Mouse (Mus musculus) thymus, postnatal 14 days (tissue): Measurements from ENCODE around the gene Cwh43.
"Not testable (repeated sequence)": the region's sequence is repeated elsewhere in the genome, so short reads cannot be mapped to it uniquely, and the experiment has no call there.

Experiments
- DNase-seq: peaks from one replicate; pipeline ENCODE4 v3.0.0; 2021

Gene Cwh43

DNA sequence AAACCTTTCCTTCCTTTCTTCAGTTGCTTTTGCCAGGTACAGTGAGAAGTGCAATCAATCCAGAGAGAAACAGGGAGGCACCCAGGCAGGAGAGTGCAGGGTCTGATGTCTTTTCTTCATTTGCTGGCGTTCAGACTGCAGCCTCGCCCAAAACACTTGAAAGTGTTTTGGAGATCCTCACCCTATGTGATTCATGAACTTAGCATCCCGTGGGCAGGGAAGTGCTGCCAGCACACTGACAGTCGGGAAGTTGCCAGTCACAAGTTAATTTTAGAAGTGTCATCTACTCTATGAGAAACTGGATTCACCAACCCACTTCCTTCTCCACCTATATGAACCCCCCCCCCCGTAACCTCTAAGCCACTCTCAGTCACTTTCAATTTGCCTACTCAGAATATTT is 4.5 kb upstream of the Cwh43 start:
- no peak for DNase-seq

DNA sequence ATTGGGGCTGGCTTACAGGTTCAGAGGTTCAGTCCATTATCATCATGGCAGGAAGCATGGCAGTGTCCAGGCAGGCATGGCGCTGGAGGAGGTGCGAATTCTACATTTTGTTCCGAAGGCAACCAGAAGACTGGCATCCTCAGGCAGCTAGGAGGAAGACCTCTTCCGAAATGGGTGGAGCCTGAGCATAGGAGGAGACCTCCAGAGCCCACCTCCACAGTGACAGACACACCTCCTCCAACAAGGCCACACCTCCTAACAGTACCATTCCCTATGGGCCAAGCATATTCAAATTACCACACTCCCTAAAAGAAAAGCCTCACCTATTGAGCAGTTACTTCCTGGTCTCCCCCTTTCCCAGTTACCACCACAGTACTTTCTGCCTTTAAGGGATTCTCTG is 3.0 kb upstream of the Cwh43 start:
- no peak for DNase-seq

DNA sequence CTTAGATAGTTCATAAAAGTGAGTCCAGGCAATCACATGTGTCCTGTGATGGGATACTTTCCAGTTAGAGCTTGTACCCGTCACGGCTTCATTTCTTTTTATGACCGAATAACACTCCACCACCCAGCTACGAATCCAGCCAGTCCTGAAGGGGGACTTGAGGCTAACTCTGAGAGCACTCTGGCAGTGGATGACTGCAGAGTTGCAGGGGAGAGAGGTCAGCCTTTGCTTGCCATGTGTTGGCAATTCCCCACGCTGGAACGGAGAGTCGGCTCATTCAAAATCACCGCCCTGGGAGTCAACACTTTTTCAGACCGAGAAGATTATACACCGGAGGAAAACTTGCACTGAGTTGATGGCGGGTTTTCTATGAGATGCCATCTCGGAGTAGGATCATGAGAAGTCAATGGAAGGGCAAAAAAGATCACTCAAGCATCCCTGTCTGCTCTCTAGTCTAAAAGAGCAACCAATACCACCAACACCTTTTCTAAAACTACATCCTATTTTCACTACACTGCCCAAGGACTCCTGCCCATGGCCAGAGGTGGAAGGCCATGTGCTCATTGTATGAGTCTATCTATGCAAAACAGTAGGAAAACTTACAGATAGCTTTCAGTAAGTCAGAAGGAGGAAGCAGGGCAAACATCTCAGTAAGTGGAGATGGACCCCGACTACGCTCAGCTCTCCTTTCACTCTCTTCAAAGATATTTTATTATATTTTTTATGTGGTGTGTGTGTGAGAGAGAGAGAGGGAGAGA is 2.4 kb upstream of the Cwh43 start:
- DNase-seq = no peak

DNA sequence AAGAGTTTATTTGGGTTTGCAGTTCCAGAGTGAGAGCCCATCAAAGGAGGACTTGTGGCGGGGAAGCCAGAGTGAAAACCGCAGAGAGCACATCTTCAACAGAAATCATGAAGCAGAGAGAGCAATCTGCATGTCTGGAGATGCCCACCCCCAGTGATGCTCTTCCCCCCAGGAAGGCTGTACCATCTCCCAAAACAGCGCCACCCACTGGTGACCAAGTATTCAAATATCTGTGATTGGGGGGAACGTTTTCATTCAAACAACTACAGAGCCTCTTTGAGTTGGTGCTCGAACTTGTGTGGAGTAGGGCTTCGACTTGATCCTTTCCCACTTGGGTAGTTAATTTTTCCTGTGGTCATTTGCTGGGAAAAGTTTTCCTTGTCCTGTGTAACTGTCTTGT is 1.1 kb upstream of the Cwh43 start:
- peak; percentile 21 for DNase-seq

DNA sequence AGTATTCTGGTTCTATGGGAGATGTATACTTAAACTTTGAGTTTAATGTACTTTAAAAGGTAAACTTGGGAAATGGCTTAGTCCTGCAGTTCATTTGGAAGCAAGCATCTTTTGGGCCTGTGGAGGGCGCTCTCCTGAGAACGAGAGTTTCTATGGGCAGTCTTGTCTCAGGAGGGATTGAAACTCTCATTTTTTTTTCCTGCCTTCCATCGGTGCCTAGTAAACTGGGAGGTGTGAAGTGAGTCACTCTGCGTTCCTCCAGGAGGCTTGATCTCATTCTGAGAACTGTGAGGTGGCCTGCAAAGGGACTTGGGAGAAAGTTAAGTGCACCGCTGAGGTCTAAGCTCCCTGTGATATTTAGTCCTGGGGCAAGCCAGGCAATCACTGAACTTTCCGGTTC is 986 bp downstream of the Cwh43 start:
- no peak for DNase-seq

DNA sequence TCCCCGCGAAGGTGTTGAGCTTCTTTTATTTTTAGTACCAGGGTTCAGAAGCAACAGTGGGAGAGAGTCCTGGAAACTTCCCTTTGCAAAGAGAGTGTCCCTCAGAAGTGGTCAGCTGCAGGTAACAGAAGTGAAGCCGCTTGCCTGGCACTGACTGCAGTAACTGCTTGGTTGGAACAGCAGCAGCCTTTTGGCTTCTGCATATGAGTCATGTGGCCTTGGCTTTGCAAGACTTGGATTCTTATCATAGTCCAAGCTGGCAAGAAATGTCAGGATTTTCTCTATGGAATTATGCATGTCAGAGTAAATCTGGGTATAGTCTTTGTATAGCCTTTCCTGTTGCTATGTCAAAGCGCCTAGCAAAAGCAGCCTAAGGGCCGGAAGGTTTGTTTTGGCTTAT is 4.1 kb downstream of the Cwh43 start:
- DNase-seq = no peak

DNA sequence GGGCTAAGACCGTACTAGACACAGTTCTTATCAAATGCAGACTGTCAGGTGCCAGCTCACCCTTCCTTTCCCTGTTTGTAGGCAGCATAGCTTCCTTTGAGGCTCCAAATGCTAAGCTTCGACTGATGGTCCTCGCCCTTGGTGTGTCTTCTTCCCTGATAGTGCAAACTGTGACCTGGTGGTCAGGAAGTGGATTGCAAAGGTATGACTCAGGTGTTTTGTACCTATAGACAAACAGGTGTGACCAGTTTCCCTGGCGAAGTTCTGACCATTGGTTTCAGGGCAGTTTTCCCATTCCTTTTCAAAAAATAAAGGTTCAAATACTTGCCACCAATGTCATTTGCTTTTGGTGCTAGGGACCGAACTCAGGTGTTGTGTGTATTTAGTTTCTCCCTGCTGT is 5.9 kb downstream of the Cwh43 start:
- DNase-seq = no peak

DNA sequence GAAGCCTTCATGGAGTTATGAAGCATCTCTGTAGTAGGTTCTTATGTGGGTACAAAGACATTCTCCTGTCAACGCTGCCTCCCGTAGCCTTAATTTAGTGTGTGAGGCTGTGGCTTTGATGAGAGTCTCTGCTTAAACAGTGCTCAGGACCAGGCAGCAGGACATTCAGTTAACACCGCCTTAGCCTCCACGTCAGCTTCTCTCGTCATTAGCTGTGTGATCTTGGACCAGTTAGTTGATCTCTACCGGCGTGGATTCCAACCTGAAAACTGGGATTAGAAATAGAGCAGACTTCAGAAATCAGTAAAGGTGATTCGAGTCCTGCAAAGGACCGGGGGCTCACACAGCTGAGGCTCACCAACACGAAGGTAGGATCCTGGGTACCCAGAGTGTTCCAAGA is 8.3 kb downstream of the Cwh43 start:
- DNase-seq = no peak

DNA sequence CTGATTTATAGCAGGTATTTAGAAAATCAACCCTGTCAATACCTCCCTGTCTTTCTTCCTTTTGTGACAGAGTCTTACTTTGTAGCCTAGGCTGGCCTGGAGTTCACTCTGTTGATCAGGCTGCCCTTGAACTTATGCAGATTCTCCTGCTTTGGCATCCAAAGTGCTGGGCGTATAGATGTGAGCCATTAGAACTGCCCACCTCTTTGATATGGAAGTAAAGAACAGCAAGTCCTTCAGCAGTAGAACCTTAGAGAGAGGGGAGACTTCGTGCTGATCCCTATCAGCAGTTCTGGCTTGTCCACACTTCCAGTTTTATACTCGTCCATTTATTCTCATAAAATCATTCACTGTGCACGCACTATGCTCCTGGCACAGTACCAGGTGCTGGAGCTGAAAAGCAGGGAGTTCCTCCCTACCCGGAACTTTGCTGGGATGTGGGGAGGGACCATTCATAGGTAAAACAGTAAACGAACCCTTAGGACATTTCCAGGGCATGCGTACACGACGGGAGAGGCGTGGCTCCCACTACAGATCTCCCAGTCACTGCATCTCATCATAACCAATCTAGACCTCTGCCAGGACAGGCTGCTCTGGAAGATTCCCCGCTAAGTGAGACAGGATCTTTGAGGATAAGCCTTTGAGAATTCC is 13.3 kb downstream of the Cwh43 start:
- no peak for DNase-seq

DNA sequence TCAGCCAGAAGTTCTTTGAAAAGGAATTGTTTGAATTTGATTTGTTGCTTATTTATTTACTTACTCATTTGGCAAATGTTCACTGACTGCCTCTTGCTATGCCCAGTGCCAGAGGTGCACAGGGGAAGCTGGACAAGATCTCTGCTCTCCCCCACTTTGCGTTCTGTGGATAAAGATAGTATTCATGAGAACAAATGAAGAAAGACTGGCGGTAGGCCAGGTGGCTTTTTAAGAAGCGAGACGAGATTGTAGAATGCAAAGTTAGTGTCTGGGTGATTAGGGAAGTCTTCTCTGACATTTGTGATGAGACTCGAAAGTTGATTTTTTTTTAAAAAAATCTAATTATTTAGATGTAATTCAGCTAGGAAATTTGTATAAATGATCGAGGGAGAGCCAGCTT is 20.9 kb downstream of the Cwh43 start:
- no peak for DNase-seq

DNA sequence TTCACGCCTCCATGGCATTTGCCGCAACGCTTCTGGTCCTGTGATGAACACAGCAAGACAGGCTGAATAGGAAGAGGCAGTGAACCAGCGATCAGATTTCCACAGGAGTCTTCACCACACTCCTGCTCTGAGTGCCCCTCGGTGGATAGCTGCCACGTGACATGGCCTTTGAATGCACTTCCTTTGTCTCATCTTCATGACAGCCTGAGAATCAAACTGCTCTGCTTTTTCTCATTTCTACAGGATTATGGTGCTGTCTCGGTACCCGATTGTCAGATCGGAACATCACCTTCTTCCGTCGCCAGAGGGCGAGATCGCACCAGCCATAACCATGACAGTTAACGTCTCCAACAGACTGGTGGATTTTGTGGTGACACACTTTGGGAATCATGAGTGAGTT is 25.7 kb downstream of the Cwh43 start:
- DNase-seq = peak; percentile 75

DNA sequence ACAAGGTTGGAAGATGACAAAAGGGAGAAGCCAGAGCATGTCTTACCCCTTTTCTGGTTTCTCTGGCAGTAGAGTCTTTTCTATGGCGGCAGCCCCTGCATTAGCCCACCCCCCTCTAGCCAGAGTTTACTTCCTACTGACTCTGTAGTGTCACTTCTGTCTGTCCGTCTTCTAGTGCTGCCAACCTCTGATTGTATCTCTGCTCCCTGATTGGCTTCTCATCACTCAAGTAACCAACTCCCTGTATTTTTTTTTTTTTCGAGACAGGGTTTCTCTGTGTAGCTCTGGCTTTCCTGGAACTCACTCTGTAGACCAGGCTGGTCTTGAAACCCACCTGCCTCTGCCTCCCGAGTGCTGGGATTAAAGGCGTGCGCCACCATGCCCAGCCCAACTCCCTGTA is 26.9 kb downstream of the Cwh43 start:
- no peak for DNase-seq

DNA sequence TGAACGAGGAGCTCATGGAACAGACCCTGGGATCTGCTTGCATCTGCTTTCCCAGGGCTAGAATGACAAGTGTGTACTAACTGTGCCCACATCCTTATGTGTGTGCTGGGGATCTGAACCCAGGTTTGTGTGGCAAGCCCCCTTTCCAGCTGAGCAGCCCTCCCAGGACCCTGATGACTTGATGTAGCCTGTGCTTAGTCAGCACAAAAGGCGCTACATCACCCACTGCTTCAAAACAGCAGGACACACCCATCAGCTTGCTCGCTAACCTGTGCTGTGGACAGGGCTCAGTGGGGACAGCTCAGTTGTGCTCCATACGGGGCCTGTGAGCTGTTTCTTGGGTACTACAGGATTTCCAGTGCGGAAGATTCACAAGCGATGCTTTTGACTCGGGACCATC is 28.9 kb downstream of the Cwh43 start:
- DNase-seq = no peak

DNA sequence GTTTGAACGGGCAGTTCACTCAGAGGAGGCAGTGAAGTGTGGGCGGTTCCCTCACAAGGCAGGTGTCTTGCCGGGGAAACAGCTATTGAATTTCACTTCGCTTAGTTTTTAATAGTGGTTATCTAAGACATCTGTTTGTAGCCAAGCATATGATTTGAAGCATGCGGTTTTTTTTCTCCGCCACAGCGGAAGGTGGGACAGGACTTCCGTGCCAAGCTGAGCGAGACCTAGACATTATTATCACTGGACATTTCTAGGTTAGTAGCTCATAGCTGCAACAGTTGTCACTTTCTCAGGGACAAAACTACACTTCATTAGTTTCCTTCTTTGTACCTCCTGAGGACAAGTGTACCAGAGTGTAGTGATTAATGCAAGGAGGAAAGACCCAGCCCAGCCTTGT is 36.3 kb downstream of the Cwh43 start:
- DNase-seq = no peak

DNA sequence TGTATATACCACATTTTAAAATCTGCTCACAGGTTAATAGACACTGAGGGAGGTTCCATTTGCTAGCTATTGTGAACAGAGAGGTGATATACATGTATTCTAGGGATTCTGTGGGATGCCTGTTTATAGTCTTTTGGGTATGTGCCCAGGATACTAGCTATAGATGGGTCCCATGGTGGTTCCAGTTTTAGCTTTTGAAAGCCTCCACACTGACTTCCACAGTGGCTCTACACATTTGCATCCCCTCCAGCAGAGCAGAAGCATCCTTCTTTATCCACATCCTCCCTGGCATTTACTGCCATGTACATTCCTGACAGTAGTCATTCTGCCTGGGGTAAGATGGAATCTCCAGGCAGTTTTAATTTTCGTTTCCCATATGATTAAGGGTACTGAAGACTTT is 44.4 kb downstream of the Cwh43 start:
- no peak for DNase-seq

DNA sequence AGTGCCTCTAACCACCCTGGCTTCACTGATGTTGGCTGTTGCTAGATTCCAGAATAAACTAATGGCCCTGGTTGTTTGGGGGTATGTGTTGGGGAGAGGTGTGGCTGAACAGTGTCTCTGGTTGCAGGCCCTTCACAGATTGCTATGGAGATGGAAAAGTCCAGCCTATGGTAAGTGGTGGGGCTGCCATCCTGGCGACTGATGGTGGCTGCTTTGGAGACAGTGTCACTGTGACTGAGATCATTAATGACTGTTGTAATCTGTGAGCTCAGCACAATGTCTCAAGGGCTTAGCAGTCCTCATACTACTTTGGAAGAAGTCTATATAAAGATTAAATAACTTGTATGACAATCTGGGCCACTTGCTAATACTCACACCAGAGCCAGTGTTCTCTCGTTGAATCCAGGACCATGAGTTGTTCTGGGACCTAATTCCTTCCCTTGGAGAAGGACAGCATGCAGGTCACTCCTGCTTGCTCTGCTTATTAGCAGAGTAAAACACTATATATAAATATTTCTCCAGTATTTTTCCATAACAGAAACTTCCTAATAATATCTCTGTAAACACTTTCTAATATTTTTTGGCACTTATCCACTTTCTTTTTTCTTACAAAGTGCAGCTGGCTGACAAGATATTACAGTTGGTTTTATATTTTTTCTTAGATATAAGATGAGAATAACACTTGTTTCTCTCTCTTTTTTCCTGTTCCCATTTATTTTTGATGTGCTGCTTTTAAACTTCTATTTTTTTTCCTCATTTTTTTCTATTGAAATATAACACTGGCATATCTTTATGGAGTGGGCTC is 48.8 kb downstream of the Cwh43 start:
- no peak for DNase-seq

DNA sequence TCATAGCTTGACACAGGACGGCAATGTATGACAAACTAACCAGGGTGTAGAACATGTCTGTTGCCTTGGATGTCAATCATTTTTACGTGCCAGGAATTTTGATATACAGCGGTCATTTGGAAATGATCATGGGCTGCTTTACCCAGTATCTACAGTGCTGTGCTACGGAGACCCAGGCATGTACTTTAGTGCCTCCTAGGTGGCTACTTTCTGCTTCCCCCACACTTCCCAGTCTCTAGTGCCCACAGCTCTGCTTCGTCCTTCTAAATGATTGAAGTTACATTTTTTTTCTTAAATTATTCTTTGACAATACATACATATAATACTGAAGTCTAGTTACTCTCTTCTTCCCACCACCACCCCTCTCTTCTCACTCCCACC is 49.4 kb downstream of the Cwh43 start:
- DNase-seq = no peak

DNA sequence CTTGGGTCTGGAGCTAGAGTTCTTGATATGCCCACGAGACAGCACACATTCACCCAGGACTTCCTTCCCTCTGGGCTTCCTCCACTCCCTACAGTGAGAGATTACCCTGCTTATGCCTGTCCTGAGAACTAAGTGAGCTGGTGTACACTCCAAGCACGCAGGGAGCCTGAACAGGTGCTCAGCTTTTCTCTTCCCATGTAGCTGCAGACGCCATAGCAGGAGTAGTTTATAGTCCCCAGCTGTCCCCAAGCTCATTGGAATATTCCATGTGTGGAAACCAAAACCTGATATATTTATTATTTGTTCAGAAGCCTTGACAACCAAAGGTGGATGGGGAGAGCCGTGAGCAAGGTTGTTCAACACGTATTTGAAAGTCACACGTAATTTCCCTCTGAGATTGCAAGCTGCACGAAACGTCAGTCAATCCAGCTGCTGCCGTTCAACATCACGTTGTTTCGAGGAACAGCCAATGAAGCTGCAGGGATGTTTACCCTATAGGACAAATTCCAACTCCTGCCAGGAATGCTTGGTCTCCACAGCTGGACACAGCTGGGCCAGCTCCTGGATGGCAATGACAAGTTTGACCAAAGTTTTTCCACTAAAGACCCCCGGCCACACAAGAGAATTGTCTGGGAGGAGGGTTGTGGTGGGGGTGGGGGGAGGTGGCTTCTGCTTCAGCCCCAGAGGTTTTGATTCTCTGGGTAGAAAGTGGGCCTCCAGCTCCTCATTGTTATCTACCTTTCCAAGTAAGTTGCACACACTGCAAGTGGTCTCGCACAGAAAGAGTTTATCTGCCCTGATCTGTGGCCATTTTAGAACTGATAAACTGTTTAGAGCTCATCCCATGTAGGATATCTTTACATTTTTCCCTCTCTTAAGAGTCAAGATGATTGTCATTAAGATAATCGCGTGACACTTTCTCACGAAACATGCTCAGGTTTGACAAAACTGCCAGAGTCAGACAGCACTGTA is 62.9 kb downstream of the Cwh43 start:
- no peak for DNase-seq

DNA sequence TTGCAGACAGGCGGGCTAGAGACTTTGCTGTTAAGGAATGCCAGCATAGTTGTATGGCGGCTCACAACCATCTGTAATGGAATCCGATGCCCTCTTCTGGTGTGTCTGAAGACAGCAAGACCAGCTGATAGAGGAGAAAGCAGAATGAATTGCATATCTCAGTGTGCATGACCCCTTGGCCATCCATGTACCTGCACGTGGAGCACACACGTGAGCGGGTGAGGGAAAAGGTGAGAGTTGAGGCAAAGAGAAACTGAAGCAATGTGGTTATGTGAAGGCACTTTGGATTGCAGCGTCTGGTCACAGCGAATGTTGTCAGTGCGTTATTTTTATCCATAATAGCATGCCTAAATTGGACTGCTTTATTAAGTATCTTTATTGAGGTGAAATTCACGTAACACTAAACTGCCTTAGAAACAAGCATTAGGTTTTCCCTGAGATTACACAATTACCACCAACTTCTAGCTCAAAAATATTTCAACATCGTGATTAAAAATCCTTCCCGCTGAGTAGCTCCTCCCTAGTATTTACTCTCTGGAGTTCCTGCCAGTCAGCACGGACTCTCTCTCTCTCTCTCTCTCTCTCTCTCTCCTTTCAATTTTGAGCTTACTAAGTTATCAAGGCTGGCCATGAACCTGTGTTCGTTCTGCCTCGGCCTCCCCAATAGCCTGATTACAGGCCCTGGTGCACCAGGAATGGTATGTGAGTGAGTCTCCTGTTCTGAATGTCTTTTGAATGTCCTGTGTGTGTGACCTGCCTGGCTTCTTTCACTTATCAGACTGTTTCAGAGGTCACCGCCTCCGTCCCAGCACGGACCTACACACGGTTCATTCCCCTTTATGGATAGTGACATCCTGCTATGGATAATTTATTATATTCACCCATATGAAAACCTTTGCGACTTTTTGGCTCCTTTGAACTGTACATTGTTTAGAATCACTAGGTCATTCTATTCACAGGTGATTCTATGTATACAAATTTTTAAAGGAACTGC is 68.8 kb downstream of the Cwh43 start:
- DNase-seq = no peak

DNA sequence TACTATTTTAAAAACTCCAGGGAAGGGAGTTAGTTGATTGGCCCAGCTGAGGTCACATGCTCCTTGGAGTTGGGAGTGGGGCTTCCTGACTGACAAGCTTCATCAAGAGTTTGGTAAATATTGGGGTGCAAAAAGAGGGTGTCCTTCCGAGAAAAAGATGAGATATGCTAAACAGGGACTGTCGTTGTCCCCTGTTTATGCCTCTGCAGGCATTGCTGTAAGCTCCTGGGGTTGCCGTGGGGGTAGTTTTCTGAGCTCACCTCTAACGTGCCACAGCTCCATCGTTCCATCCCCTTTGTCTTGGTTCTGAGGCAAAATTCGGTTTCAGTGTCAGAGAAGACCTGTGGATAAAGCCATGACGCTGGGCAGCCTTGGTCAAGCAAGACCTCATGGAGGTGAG is 74.8 kb downstream of the Cwh43 start, which contains the start of gene Dcun1d4:
Dcun1d4 (plus strand) TSS at position 301 of the 400 bp plus-strand sequence.
- no peak for DNase-seq

DNA sequence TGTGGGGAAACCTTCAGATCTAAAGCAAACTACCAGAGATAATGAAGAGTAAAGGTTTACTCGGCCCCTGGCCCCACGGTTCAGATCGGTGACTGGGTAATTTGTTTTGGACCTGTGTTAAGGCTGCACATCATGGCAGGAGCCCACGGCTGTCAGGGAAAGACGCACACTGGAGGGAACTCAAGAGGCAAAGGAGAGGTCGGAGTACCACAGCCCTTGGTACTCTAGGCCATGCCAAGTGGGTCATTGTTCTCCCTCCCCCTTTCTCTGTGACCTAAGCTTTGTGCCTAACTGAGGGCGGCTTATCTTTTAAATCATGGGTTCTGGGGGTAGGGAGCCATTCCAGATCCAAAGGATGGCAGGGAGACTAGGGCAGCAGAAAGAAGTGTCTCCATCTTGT is 75.5 kb downstream of the Cwh43 start:
- DNase-seq = no peak

DNA sequence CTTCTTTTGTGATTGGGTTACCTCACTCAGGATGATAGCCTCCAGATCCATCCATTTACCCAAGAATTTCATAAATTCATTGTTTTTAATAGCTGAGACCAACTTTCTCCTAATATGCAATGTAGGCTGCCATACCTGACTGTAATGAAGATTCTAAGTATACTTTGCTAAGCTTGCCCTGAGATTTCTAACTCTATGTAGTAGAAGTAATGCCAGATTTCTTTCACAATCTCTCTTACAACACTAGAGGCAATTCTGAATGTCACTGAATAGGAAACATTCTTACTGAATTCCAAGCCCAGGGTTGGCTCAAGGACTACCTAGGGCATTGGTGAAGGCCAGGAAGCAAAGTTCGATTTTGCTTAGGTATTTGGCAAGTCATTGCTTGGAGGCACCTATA is 76.5 kb downstream of the Cwh43 start:
- DNase-seq = not testable (repeated sequence)
